Mouse (Mus musculus): ENCODE measurements at regions not wholly inside any gene's neighbourhood (a gene's known extent, or its start where the extent isn't known, plus 50 kb on each side); places are given as distances from the start of the nearest gene placed in this dataset.

DNA sequence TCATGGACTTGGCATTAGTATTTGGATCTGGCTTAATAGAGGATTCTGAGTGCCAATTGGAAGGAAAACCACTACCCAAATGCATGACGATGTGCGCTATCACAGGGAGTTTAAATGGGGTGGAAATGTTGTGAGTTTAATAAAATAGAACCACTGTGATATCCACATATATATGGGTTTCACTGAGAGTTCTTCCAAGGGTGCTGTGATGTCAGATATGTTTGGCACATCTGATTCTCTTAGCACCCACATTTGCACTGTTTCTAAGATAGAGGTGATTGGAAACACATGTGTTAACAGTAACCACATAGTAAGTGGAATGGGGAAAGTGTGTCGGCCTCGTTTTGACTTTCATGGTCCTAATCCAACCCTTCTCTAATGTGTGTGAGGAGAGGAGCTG, 189.7 kb upstream of the 1810046K07Rik start:
- DNase-seq (ENCODE audit: low spot score in 2 of 2): no peak

GRCm38 (mm10) chr9:51523471-51523870, 194.8 kb upstream of the 1810046K07Rik start:
- DNase-seq (ENCODE audit: low spot score in 2 of 2): no peak

DNA sequence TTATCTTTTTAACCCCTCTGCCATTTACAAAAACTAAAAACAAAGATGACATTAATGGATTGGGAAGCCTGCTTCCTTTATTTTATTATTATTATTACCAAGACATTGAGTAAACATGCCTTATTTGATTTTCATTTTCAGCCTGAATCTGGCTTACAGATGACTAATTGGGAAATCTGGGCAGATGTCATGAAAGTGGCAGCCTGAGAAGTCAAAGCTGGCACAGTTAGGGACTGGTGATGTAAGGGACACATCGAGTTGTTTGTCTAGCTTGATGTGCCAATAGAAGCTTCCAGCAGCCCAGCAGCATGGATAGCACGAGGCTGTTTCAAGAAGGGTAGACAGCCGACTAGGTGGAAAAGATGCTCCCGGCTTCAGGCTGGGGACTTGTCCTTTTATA, 197.2 kb upstream of the 1810046K07Rik start:
- DNase-seq (ENCODE audit: low spot score in 2 of 2): no peak

GRCm38 (mm10) chr9:51538894-51539293, 210.2 kb upstream of the 1810046K07Rik start:
- no peak for DNase-seq (ENCODE audit: low spot score in 2 of 2)

DNA sequence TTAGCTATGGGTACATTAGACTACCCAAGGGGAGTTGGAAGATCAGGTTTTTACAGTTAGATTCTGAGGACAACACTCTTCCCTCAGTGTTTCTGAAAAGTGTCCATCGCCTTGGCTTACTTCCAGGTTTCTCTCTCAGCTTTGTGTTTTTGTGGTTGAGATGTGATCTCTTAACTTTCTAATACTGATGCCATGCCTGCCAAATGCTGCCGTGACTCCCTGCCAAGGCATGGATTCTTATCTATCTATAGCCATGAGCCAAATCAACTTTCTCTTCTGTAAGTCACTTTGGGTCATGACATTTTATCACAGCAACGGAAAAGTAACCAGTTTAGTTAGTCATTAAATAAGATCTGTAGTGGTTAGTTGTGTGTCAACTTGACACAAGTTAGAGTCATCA, 213.2 kb upstream of the 1810046K07Rik start:
- no peak for DNase-seq (ENCODE audit: low spot score in 2 of 2)

DNA sequence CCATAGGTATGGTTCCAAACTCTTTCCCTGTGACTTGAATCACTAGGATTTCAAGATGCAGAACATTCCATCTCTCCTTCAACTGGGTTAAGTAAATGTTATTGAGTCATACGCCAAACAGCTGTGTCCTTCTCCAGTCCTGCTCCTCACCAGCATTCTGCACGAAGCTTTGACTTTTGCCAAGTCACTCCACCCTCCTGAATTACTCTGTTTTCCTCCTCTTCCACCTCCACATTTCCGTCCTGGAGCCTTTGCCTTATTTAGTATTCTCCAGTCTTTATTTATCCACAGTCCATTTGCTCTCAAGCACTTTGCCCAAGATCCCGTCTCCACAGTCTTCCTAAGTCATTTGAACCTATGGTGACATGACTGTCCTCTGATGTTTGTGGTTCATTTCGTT, 193.1 kb upstream of the Arhgap20 start:
- peak in 1 of 2 experiments; percentile 19 for DNase-seq (ENCODE audit: low spot score in 2 of 2)

DNA sequence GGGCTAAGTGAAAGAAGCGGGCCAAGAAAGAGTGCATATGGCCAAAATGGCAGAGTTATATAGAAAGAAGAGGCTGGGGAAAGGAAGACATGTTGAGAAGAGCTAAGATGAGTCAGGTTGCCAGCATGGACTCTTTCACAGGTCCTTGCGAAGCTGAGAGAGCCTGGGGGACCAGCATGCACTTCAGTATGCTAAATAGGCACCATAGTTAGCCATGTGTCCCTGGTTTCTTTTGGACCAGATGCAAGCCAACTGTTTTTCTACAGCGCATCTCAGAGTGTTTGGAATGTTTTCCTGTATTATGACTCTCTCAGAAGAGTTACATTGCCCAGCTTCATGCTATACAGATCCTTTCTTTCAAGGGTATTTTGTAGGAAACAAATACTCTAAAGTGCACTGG, 183.5 kb upstream of the Arhgap20 start:
- peak in 1 of 2 experiments; percentile 22 for DNase-seq (ENCODE audit: low spot score in 2 of 2)

DNA sequence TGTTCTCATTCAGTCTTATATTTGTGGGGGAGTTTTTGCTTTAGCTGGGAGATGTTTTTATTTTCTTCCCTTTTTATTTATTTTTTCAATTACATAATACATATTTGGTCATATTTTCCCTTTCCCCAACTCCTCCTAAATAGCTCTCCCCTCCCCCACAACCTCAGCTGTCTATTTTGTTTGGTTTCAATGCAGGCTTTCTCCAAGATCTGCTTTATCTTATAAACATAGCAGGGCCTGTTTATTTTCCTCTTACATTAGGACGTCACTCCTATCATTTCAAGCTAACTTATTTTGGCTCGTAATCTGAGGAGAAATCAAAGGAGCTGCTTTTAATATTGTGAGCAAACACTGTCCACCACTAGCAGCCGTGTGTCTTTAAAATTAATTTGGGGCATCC, 171.4 kb upstream of the Arhgap20 start:
- no peak for DNase-seq (ENCODE audit: low spot score in 2 of 2)

DNA sequence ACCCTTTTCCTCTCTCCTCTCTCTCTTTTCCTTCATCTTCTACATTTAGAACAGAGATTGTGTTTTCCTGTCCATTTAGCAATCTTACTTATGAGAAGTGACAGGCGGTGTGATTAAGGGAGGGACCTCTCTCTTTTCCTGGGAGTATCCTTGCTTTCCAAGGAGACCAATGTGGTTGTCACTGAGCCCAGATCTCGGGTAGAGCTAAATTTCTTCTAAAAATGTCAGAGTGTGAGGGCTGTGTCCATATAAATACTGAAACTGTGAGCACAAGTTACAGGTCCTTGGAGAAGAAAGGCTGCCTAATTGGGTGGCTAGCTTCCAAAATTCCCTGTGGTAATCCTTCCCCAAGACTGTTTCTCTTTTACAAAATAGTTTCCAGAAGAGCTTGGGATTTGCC, 166.4 kb upstream of the Arhgap20 start:
- no peak for DNase-seq (ENCODE audit: low spot score in 2 of 2)

GRCm38 (mm10) chr9:51608158-51608557, 157.0 kb upstream of the Arhgap20 start:
- peak in 1 of 2 experiments; percentile 12 for DNase-seq (ENCODE audit: low spot score in 2 of 2)

- DNase-seq (ENCODE audit: low spot score in 2 of 2): peak in 1 of 2 experiments; percentile 22
Measured at GRCm38 (mm10) chr9:51608697-51609456, 156.3 kb upstream of the Arhgap20 start.

GRCm38 (mm10) chr9:51626156-51626555, 139.0 kb upstream of the Arhgap20 start:
- DNase-seq (ENCODE audit: low spot score in 2 of 2): peak in 1 of 2 experiments; percentile 19

DNA sequence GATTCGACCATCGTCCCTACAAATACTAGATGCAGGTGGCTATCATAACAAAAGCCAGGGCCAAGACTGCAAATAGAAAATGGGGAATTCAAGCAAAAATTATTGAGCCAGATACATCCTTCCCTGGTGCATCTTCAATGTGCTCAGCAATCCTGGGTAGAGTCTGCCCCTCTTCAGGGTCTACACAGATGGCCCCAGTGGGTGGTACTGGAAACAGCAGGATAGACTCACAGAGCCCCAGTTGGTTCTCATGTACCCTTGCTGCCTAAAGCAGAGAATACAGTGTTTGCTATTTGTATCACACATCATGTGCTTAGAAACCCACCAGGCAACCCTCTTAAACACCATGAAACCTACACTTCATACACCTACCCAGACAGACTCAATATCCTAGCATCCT, 129.0 kb upstream of the Arhgap20 start:
- no peak for DNase-seq (ENCODE audit: low spot score in 2 of 2)

DNA sequence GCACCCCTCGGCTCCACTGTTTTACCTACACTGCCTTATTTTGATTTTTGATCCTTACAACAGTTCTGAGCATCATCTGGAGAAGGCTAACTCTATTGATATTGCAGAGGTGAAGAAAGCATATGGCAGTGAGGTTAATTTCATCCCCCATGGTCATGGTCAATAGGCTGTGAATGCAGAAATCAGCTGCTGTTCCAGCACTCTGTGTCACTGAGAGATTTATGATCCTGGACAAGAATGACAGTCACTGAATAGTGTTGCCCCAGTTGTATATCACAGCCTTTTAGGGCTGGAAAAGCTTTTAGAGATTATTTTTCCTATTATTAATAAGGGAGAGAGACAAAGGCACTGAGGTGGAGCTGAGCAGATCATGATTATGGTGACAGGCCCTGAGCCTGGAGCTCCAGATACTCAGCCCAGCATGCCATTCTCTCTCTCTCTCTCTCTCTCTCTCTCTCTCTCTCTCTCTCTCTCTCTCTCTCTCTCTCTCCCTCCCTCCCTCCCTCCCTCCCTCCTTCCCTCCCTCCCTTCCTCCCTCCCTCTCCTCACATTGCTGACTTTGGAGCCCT, 128.5 kb upstream of the Arhgap20 start:
- DNase-seq (ENCODE audit: low spot score in 2 of 2): no peak

DNA sequence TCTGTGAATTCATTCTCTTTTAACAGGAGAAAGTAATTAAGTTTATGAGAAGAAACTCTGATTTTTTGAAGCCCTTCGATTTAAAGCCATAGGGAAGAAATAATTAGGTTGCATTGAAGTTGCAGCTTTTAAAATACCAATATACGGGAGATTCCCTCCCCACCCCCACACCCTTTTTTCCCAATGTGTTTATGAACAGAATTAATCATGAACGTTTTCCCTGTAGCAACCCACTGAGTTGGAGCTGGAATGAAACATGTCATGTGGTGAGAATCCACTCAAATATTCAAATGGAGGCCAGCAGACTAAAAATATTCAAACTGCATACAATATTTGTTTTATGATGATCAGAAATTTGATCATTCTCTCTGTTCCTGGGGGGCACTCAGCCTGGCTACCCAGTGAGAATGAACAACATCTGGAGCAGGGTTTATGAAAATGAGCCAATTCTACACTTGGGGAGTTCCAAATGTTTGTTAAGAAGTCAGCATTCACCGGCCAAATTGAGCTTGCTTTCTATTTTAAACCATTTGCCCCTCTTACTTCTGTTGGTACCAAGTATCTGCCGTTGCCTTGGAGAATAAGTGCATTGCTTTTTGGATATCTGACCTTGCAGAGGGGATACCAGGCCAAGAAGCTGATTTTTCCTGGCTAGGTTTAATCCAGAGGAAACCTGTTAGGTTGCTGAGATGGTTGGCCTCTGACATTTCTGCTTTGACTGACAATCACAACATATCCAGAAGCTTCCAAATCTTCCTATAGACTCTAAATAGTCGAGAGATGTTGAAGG, 127.8 kb upstream of the Arhgap20 start:
- DNase-seq (ENCODE audit: low spot score in 2 of 2): no peak

DNA sequence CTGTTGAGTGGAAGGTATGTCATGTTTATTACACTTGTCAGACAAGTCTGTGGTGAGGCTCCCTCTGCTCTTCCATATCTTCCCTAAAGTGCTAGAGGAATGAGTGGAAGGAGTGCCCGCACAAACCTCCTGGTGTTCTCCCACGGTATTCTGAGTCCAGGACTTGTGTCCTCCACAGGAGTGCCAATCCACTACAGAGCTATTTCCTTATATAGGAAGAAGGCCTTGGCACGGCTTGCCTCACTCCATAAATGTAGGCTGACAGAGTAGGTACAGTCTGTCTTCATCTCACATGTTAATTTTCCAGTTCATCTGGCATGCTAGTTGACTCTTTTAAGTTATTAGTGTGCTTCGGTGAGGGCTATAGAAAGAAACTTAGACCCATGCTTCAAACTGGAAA, 123.4 kb upstream of the Arhgap20 start:
- peak in 1 of 2 experiments; percentile 38 for DNase-seq (ENCODE audit: low spot score in 2 of 2)

- no peak for DNase-seq (ENCODE audit: low spot score in 2 of 2)
Measured at GRCm38 (mm10) chr9:51645426-51645825, 119.7 kb upstream of the Arhgap20 start.

GRCm38 (mm10) chr9:51653376-51654292, 111.5 kb upstream of the Arhgap20 start:
- no peak for DNase-seq (ENCODE audit: low spot score in 2 of 2)

GRCm38 (mm10) chr9:51654645-51655044, 110.5 kb upstream of the Arhgap20 start:
- no peak for DNase-seq (ENCODE audit: low spot score in 2 of 2)

DNA sequence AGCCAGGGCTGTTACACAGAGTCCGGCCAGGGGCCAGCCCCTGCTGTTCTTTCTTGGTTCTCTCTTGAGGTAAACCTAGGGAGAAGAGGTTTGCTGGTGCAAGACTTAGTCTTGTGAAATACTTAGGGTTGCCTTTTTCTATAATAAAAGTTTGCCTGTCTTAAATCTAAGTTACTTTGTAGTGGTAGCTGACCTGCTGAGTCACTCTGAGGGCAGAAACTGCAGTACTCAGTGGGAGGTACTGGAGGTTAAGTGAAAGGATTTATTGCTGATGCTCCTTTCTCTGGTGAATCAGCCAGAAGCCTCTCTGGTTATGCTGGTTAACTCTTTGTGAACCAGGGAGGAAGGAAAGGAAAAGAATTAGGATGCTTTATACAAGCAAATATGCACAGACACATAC, 107.3 kb upstream of the Arhgap20 start:
- DNase-seq (ENCODE audit: low spot score in 2 of 2): no peak
